Comparison of ENCODE assay signal across 25 mouse cellular contexts in genomic region chr10:99357347-99357746, GRCm38 (mm10).
DNase-seq lines count a peak whose midpoint lies in the region; ATAC-seq and TF ChIP-seq lines count a peak whose summit lies in the region.
"Had no signal": no experiment of that assay in that cellular context is flagged by ENCODE, and none has a peak within 500 bp of the region (broad histone marks: within the 10 kb centered on the region; RNA-seq: fewer than 3 reads in every experiment).

No protein-coding gene starts in this region.

- DNase-seq in adrenal gland, adult 2 months, result peak; percentile 30
- DNase-seq in adrenal gland, postnatal 36 days, result no peak
- DNase-seq in liver, adult 2 months (ENCODE audit: extremely low read depth, low read depth, low spot score), result peak; percentile 99
- no peak for DNase-seq in liver, embryonic 11.5 days (ENCODE audit: low spot score)
- DNase-seq in left cerebral cortex, postnatal 10 days (ENCODE audit: extremely low spot score in 1 of 2, low spot score in 2 of 2), result no peak
- DNase-seq: adrenal gland, adult 8-10 months; cerebellum, adult 11-12 months; cerebellum, adult 8-10 months; cerebellum, postnatal 10 days; cerebellum, postnatal 36 days; gastrocnemius, postnatal 10 days; gastrocnemius, postnatal 36 days; heart, postnatal 10 days; heart, postnatal 36 days had no signal

- no peak for ATAC-seq in liver, embryonic 11.5 days (replicated peaks; ENCODE audit: low FRiP score)
- ATAC-seq: activated CD4-positive, CD25-positive, alpha-beta regulatory T cell, adult 4 months; forebrain, embryonic 13.5 days; forebrain, embryonic 16.5 days; hindbrain, embryonic 16.5 days; intestine, embryonic 15.5 days had no signal

- no peaks in the 10 kb centered on the region for H3K79me2 ChIP-seq in liver, adult 2 months (ENCODE audit: control insufficient read depth, insufficient read depth, low read length)

- H3K9me3 ChIP-seq in liver, embryonic 11.5 days (ENCODE audit: control insufficient read depth, low read length), result no peaks in the 10 kb centered on the region
- H3K9me3 ChIP-seq: forebrain, embryonic 10.5 days; forebrain, embryonic 13.5 days; heart, embryonic 12.5 days; heart, embryonic 15.5 days; hindbrain, embryonic 10.5 days; hindbrain, embryonic 13.5 days; intestine, embryonic 15.5 days had no signal

- TF ChIP-seq POLR2A in liver, adult 2 months (IDR thresholded peaks at IDR 0.05; ENCODE audit: extremely low read depth, insufficient read depth, low read length), result no peak
- no peak for TF ChIP-seq POLR2A in cortical plate, adult 2 months (IDR thresholded peaks at IDR 0.05; ENCODE audit: extremely low read depth, insufficient read depth, low read length)

- peaks cover 17% of the 10 kb centered on the region; the same call in 1 of the 2 replicates for H3K4me1 ChIP-seq in liver, adult 2 months (ENCODE audit: control insufficient read depth, insufficient read depth, low read length)
- no peaks in the 10 kb centered on the region for H3K4me1 ChIP-seq in liver, embryonic 11.5 days (replicated peaks; ENCODE audit: control insufficient read depth, insufficient read depth, low read length)
- no peaks in the 10 kb centered on the region; the same call in 1 of the 2 replicates for H3K4me1 ChIP-seq in cortical plate, adult 2 months (ENCODE audit: control insufficient read depth, insufficient read depth, low read length)
- H3K4me1 ChIP-seq: heart, embryonic 12.5 days; heart, embryonic 15.5 days; hindbrain, embryonic 13.5 days; intestine, embryonic 15.5 days had no signal

- no peak overlapping the region for H3K4me2 ChIP-seq in liver, embryonic 11.5 days
- H3K4me2 ChIP-seq: forebrain, embryonic 13.5 days; heart, embryonic 12.5 days; heart, embryonic 15.5 days; hindbrain, embryonic 13.5 days; intestine, embryonic 15.5 days had no signal

- no peak overlapping the region for H3K9ac ChIP-seq in liver, adult 2 months (ENCODE audit: low read depth, low read length)
- no peak overlapping the region for H3K9ac ChIP-seq in liver, embryonic 11.5 days (ENCODE audit: low read depth, low read length)
- H3K9ac ChIP-seq: forebrain, embryonic 13.5 days; heart, embryonic 12.5 days; heart, embryonic 15.5 days; hindbrain, embryonic 13.5 days; intestine, embryonic 15.5 days had no signal

- no peak overlapping the region for H3K4me3 ChIP-seq in liver, adult 2 months (ENCODE audit: insufficient read depth, low read depth, low read length)
- H3K4me3 ChIP-seq in liver, embryonic 11.5 days (ENCODE audit: low read depth, low read length), result no peak overlapping the region
- H3K4me3 ChIP-seq in cortical plate, adult 2 months (ENCODE audit: insufficient read depth, low read length), result no peak overlapping the region
- H3K4me3 ChIP-seq: forebrain, embryonic 10.5 days; forebrain, embryonic 13.5 days; heart, embryonic 12.5 days; heart, embryonic 15.5 days; hindbrain, embryonic 10.5 days; hindbrain, embryonic 13.5 days; intestine, embryonic 15.5 days had no signal

- H3K27ac ChIP-seq in liver, adult 2 months (replicated peaks; ENCODE audit: insufficient read depth, low read depth, low read length), result peak overlapping the region; percentile 93
- H3K27ac ChIP-seq in liver, embryonic 11.5 days (ENCODE audit: low read depth, low read length), result no peak overlapping the region
- H3K27ac ChIP-seq in cortical plate, adult 2 months (ENCODE audit: insufficient read depth, low read length), result peak overlapping the region; percentile 50; the same call in 1 of the 2 replicates
- H3K27ac ChIP-seq: forebrain, embryonic 10.5 days; forebrain, embryonic 13.5 days; heart, embryonic 15.5 days; hindbrain, embryonic 10.5 days; hindbrain, embryonic 13.5 days; intestine, embryonic 15.5 days had no signal

- intact Hi-C loops in left cerebral cortex, postnatal 10 days (cut with DNase I), result no loop called here

- H3K36me3 ChIP-seq in liver, adult 2 months (ENCODE audit: control insufficient read depth, insufficient read depth, low read length), result no peaks in the 10 kb centered on the region
- no peaks in the 10 kb centered on the region for H3K36me3 ChIP-seq in liver, embryonic 11.5 days (ENCODE audit: control insufficient read depth, insufficient read depth, low read length)
- H3K36me3 ChIP-seq: forebrain, embryonic 10.5 days; heart, embryonic 12.5 days; heart, embryonic 15.5 days; hindbrain, embryonic 10.5 days; hindbrain, embryonic 13.5 days; intestine, embryonic 15.5 days had no signal

- no peaks in the 10 kb centered on the region for H3K27me3 ChIP-seq in liver, adult 2 months (ENCODE audit: control insufficient read depth, insufficient read depth, low read length)
- H3K27me3 ChIP-seq in liver, embryonic 11.5 days (replicated peaks; ENCODE audit: control insufficient read depth, insufficient read depth, low read length), result no peaks in the 10 kb centered on the region
- H3K27me3 ChIP-seq: heart, embryonic 12.5 days; heart, embryonic 15.5 days; hindbrain, embryonic 13.5 days; intestine, embryonic 15.5 days had no signal

- TF ChIP-seq CTCF in liver, adult 2 months (IDR thresholded peaks at IDR 0.05; ENCODE audit: low read depth, low read length), result no peak
- no peak for TF ChIP-seq CTCF in cortical plate, adult 2 months (IDR thresholded peaks at IDR 0.05; ENCODE audit: extremely low read depth, insufficient read depth, low read length)

- WGBS in liver, adult 2 months, result 23% methylated on average over 4 of the region's 4 CpGs
- 67% methylated on average over 4 of the region's 4 CpGs for WGBS in liver, embryonic 11.5 days

Comparison
In these comparisons a context has a peak if more than half of its experiments do, and no peak if none do; other contexts are left out.
1. DNase-seq: peak in adrenal gland, adult 2 months (single experiment) and liver, adult 2 months (single experiment); none in adrenal gland, postnatal 36 days (0 of 2), liver, embryonic 11.5 days (single experiment) and left cerebral cortex, postnatal 10 days (0 of 2).